Mouse (Mus musculus) kidney, adult 2 months (tissue): ENCODE data around the gene Zc3h18.

Experiments
- CTCF ChIP-seq: fragments of 200-500 bp; conservative IDR thresholded peaks from 2 replicates; pipeline ENCODE4 v1.5.1; 2011; ENCODE audit warnings: low read depth, mild to moderate bottlenecking, control low read depth, low read length, moderate library complexity, mixed read lengths; ENCODE audit not compliant: insufficient read depth, insufficient read length
- POLR2A ChIP-seq: fragments of 200-500 bp; IDR thresholded peaks from one replicate; pipeline ENCODE4 v1.6.1; 2011; ENCODE audit warnings: low read depth, low read length, control low read depth

DNA sequence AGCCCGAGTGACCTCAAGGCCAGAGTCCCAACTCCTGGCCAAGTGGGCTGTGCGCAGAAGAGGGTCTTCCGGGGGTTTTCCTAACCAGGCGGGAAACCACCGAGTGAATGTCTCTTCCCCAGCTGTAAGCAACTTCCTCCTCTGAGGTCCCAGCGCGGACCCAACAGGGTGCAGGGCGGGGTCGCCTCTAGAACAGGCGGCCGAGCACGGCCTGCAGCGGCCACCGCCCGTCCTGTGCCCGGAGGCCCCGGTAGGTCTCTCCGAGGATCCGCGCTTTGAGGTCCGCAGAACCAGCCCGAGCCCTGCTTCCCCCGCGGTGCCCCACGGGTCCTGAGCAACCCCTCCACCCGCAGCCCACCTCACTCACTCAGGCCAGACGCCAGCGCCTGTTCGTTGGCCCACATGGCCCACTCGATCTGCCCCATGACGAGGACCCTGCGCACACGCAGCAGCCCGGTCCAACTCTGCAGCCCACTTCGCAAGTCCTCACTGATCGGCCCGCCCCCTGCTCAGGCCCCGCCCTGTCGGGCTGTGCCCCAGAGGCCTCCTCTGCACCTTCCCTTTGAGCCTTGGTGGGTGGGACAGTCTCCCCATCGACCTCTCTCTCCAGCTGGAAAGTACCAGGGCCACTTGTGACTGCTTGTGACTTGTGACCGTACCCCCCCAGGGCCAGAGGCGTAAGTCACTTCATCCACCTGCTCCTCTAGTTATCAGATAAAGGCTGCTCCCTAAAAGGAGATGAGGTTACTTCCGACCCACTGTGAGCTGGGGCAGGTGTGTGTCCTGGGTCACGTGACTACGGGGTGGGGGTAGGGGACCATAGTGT lies 56.2 kb downstream of the Zc3h18 start, which contains the start of gene Cyba:
- peak; percentile 72 for TF ChIP-seq POLR2A
- TF ChIP-seq CTCF: no peak
